Mouse (Mus musculus): ENCODE data around the gene Bcl2l1.

- TF ChIP-seq CTCF (IDR thresholded peaks at IDR 0.05; ENCODE audit: borderline replicate concordance, control insufficient read depth, extremely low read depth, insufficient read depth, low read length, poor library complexity) (no peak), POLR2A (IDR thresholded peaks at IDR 0.05; ENCODE audit: control insufficient read depth, extremely low read depth, insufficient read depth, low read length, poor library complexity) (no peak)
These were observed 46.7 kb upstream of the Bcl2l1 start for GRCm38 (mm10) chr2:152878239-152878638.
